Mouse (Mus musculus) E14TG2a.4 (cell line): Measurements from ENCODE around the gene Tcf7l1.

Experiments
- CTCF ChIP-seq: conservative IDR thresholded peaks from 2 replicates; pipeline ENCODE4 v1.5.1; 2014; ENCODE audit warnings: low read length
- NANOG ChIP-seq: IDR thresholded peaks from 2 replicates; pipeline ENCODE4 v1.6.1; 2014; ENCODE audit warnings: borderline replicate concordance, low read length, mixed read lengths
- POU5F1 ChIP-seq: IDR thresholded peaks from 2 replicates; pipeline ENCODE4 v1.6.1; 2014; ENCODE audit warnings: low read length, borderline replicate concordance

- no peak for TF ChIP-seq NANOG
- TF ChIP-seq CTCF = no peak
- TF ChIP-seq POU5F1 = no peak
Measured at GRCm38 (mm10) chr6:72584154-72584553, 204.9 kb downstream of the Tcf7l1 start.
